Mouse (Mus musculus): ENCODE results near the gene Gm20509. TPM values are rescaled to one million over a fixed set of nuclear protein-coding genes. Genes with fewer than 3 reads are reported as not detected.

Gene Gm20509
- total and polyA plus RNA-seq, 2 experiments from 2014 or later, result not detected

- no peaks in the 10 kb centered on the region for H3K4me1 ChIP-seq (ENCODE audit: control insufficient read depth, insufficient read depth)
- DNase-seq (ENCODE audit: low spot score) (no peak), ATAC-seq (ENCODE audit: insufficient read depth, low read depth) (no peak)
- H3K4me3 ChIP-seq (ENCODE audit: low read depth, low read length), result no peak overlapping the region
- no peak for TF ChIP-seq CTCF (IDR thresholded peaks at IDR 0.05; ENCODE audit: low read depth)
- TF ChIP-seq EP300 (IDR thresholded peaks at IDR 0.05; ENCODE audit: low read depth), result no peak
- H3K36me3 ChIP-seq (replicated peaks; ENCODE audit: control insufficient read depth, insufficient read depth, low read length), result no peaks in the 10 kb centered on the region
- WGBS, result 58% methylated on average over 16 of the region's 16 CpGs
- H3K9me3 ChIP-seq (replicated peaks; ENCODE audit: control insufficient read depth, low read length), result no peaks in the 10 kb centered on the region
- H3K27ac ChIP-seq (ENCODE audit: low read depth), result no peak overlapping the region; the same call in 1 of the 2 replicates
- no peaks in the 10 kb centered on the region for H3K27me3 ChIP-seq (ENCODE audit: control insufficient read depth, insufficient read depth, low read length)
- H3K4me2 ChIP-seq (ENCODE audit: low read depth, low read length), result no peak overlapping the region
- no peak overlapping the region for H3K9ac ChIP-seq (replicated peaks; ENCODE audit: low read depth, low read length)
Measured at GRCm38 (mm10) chr9:73089222-73089920, 12.9 kb upstream of the Gm20509 start.

GRCm38 (mm10) chr9:73090121-73090520 is 12.1 kb upstream of the Gm20509 start:
- no peak for ATAC-seq (ENCODE audit: insufficient read depth, low read depth)
- no peaks in the 10 kb centered on the region for H3K36me3 ChIP-seq (replicated peaks; ENCODE audit: control insufficient read depth, insufficient read depth, low read length)
- no peaks in the 10 kb centered on the region for H3K9me3 ChIP-seq (replicated peaks; ENCODE audit: control insufficient read depth, low read length)
- no peak overlapping the region for H3K4me3 ChIP-seq (ENCODE audit: low read depth, low read length)
- no peak overlapping the region for H3K9ac ChIP-seq (replicated peaks; ENCODE audit: low read depth, low read length)
- no peaks in the 10 kb centered on the region for H3K4me1 ChIP-seq (ENCODE audit: control insufficient read depth, insufficient read depth)
- 74% methylated on average over 10 of the region's 10 CpGs for WGBS
- no peak overlapping the region for H3K27ac ChIP-seq (ENCODE audit: low read depth)
- H3K27me3 ChIP-seq (ENCODE audit: control insufficient read depth, insufficient read depth, low read length), result no peaks in the 10 kb centered on the region
- DNase-seq (ENCODE audit: low spot score), result no peak
- no peak overlapping the region for H3K4me2 ChIP-seq (ENCODE audit: low read depth, low read length)
- TF ChIP-seq CTCF (IDR thresholded peaks at IDR 0.05; ENCODE audit: low read depth) (no peak), EP300 (IDR thresholded peaks at IDR 0.05; ENCODE audit: low read depth) (no peak)

DNA sequence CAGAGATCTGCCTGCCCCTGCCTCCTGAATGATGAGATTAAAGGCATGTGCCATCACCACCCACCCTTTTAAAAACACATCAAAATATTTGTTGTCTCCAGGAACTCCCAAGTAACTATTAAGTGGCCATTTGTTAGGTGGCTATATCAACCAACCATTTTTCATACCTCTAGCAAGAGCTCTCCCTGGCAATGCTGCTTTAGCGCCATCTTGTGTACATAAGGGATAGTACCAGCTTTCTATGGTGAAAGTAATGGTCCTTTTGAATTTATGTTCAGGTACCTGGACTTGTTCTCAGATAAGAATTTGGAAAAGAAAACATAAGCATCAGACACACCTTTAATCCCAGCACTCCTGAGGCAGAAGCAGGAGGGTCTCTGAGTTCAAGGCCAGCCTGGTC is 10.5 kb upstream of the Gm20509 start:
- no peak overlapping the region for H3K9ac ChIP-seq (replicated peaks; ENCODE audit: low read depth, low read length)
- H3K4me2 ChIP-seq (ENCODE audit: low read depth, low read length), result no peak overlapping the region
- H3K27ac ChIP-seq (ENCODE audit: low read depth), result no peak overlapping the region
- 0% methylated on average over 1 of the region's 1 CpGs for WGBS
- TF ChIP-seq CTCF (IDR thresholded peaks at IDR 0.05; ENCODE audit: low read depth) (peak; percentile 95), EP300 (IDR thresholded peaks at IDR 0.05; ENCODE audit: low read depth) (no peak)
- no peaks in the 10 kb centered on the region for H3K4me1 ChIP-seq (ENCODE audit: control insufficient read depth, insufficient read depth)
- ATAC-seq (ENCODE audit: insufficient read depth, low read depth), result no peak
- no peaks in the 10 kb centered on the region for H3K36me3 ChIP-seq (replicated peaks; ENCODE audit: control insufficient read depth, insufficient read depth, low read length)
- no peak overlapping the region for H3K4me3 ChIP-seq (ENCODE audit: low read depth, low read length)
- no peaks in the 10 kb centered on the region for H3K9me3 ChIP-seq (replicated peaks; ENCODE audit: control insufficient read depth, low read length)
- H3K27me3 ChIP-seq (ENCODE audit: control insufficient read depth, insufficient read depth, low read length), result 0 out of 2 replicates have a peak, but pooled peaks cover 3% of the 10 kb centered on the region
- peak; percentile 39 for DNase-seq (ENCODE audit: low spot score)

- TF ChIP-seq EP300 (IDR thresholded peaks at IDR 0.05; ENCODE audit: low read depth) (no peak), CTCF (IDR thresholded peaks at IDR 0.05; ENCODE audit: low read depth) (no peak)
- no peak overlapping the region for H3K9ac ChIP-seq (replicated peaks; ENCODE audit: low read depth, low read length)
- no peak overlapping the region for H3K27ac ChIP-seq (ENCODE audit: low read depth)
- no peaks in the 10 kb centered on the region for H3K4me1 ChIP-seq (ENCODE audit: control insufficient read depth, insufficient read depth)
- no peak overlapping the region for H3K4me2 ChIP-seq (ENCODE audit: low read depth, low read length)
- DNase-seq (ENCODE audit: low spot score), result no peak
- H3K36me3 ChIP-seq (replicated peaks; ENCODE audit: control insufficient read depth, insufficient read depth, low read length), result no peaks in the 10 kb centered on the region
- H3K9me3 ChIP-seq (replicated peaks; ENCODE audit: control insufficient read depth, low read length), result no peaks in the 10 kb centered on the region
- H3K27me3 ChIP-seq (ENCODE audit: control insufficient read depth, insufficient read depth, low read length), result 0 out of 2 replicates have a peak, but pooled peaks cover 3% of the 10 kb centered on the region
- WGBS, result 49% methylated on average over 17 of the region's 17 CpGs
- no peak for ATAC-seq (ENCODE audit: insufficient read depth, low read depth)
- no peak overlapping the region for H3K4me3 ChIP-seq (ENCODE audit: low read depth, low read length)
Measured at GRCm38 (mm10) chr9:73094580-73094979, 7.7 kb upstream of the Gm20509 start.

- no peak overlapping the region for H3K4me3 ChIP-seq (ENCODE audit: low read depth, low read length)
- H3K27ac ChIP-seq (ENCODE audit: low read depth), result no peak overlapping the region
- ATAC-seq (ENCODE audit: insufficient read depth, low read depth), result no peak
- TF ChIP-seq CTCF (IDR thresholded peaks at IDR 0.05; ENCODE audit: low read depth) (no peak), EP300 (IDR thresholded peaks at IDR 0.05; ENCODE audit: low read depth) (no peak)
- 0 out of 2 replicates have a peak, but pooled peaks cover under 1% of the 10 kb centered on the region for H3K4me1 ChIP-seq (ENCODE audit: control insufficient read depth, insufficient read depth)
- DNase-seq (ENCODE audit: low spot score), result no peak
- H3K9me3 ChIP-seq (replicated peaks; ENCODE audit: control insufficient read depth, low read length), result no peaks in the 10 kb centered on the region
- H3K27me3 ChIP-seq (ENCODE audit: control insufficient read depth, insufficient read depth, low read length), result peaks cover 10% of the 10 kb centered on the region
- H3K9ac ChIP-seq (replicated peaks; ENCODE audit: low read depth, low read length), result no peak overlapping the region
- WGBS, result 55% methylated on average over 2 of the region's 2 CpGs
- H3K4me2 ChIP-seq (ENCODE audit: low read depth, low read length), result no peak overlapping the region
- no peaks in the 10 kb centered on the region for H3K36me3 ChIP-seq (replicated peaks; ENCODE audit: control insufficient read depth, insufficient read depth, low read length)
Measured at GRCm38 (mm10) chr9:73097898-73098297, 4.4 kb upstream of the Gm20509 start.

DNA sequence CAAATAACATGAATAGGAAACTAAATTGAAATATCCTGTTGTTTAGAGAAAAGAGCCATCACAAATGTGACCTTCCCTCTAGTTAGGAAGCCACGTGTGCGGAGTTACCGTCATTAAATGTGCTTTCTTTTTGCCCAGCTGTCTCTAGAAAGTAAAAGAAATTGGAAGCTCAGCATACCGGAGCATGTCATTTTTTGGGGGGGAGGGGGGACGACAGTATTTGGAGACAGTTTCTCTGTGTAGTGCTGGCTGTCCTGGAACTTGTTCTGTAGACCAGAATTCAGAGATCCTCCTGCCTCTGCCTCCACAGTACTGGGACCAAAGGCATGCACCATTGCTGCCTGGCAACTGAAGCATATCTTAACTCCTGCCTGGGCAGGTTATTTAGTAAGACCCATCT is 734 bp upstream of the Gm20509 start, which contains the start of gene Khdc3:
TSS of gene Khdc3 (plus strand) at position 301 of the 400 bp plus-strand sequence.
- WGBS, result 82% methylated on average over 5 of the region's 5 CpGs
- Histone ChIP-seq H3K27ac (ENCODE audit: low read depth) (no peak within 1 kb of the TSS), H3K4me2 (ENCODE audit: low read depth, low read length) (no peak within 1 kb of the TSS), H3K9ac (replicated peaks; ENCODE audit: low read depth, low read length) (no peak within 1 kb of the TSS), H3K4me1 (ENCODE audit: control insufficient read depth, insufficient read depth) (peaks cover 9% of the 10 kb centered on the region; the same call in 1 of the 2 replicates), H3K4me3 (ENCODE audit: low read depth, low read length) (no peak within 1 kb of the TSS), H3K9me3 (replicated peaks; ENCODE audit: control insufficient read depth, low read length) (no peaks in the 10 kb centered on the region), H3K36me3 (replicated peaks; ENCODE audit: control insufficient read depth, insufficient read depth, low read length) (no peaks in the 10 kb centered on the region), H3K27me3 (ENCODE audit: control insufficient read depth, insufficient read depth, low read length) (peaks cover 24% of the 10 kb centered on the region)
- DNase-seq (ENCODE audit: low spot score), result no peak
- TF ChIP-seq CTCF (IDR thresholded peaks at IDR 0.05; ENCODE audit: low read depth), result no peak
- no peak for ATAC-seq (ENCODE audit: insufficient read depth, low read depth)

Measured in heart, postnatal 0 days (tissue).